Mouse (Mus musculus) megakaryocyte progenitor cell, adult 5-6 weeks (primary cell): ENCODE results near the gene Khnyn. TPM values are rescaled to one million over a fixed set of nuclear protein-coding genes. Genes with fewer than 3 reads are reported as not detected.

ENCODE experiments used
- ATAC-seq: replicated peaks from 2 replicates; pipeline ENCODE4 v1.8.0; 2016; ENCODE audit warnings: mild to moderate bottlenecking, moderate TSS enrichment, inconsistent platforms; ENCODE audit not compliant: poor library complexity
- total RNA-seq, 2 experiments: library from RNA; stranded (forward) in 1 of 2; stranded (reverse) in 1 of 2; fragments of 157-497, 149-512 nt in 1 of 2; fragments of 200-1000 nt in 1 of 2; gene quantifications; 2 replicates each; pipeline versions ENCODE4 v1.2.3 to v1.2.4; 2015 to 2017

Khnyn gene
- total RNA-seq, 2 experiments from 2014 or later, result 6.1 to 15.3 TPM

- no peak for ATAC-seq
These were observed 11.5 kb upstream of the Khnyn start for GRCm38 (mm10) chr14:55873242-55873713.

- ATAC-seq, result peak; percentile 92
These were observed 10.7 kb upstream of the Khnyn start for GRCm38 (mm10) chr14:55873714-55874683.

GRCm38 (mm10) chr14:55877469-55878315, 7.1 kb upstream of the Khnyn start:
- ATAC-seq, result no peak

GRCm38 (mm10) chr14:55878316-55878940, 6.3 kb upstream of the Khnyn start:
- no peak for ATAC-seq

GRCm38 (mm10) chr14:55879623-55880022, 5.1 kb upstream of the Khnyn start:
- ATAC-seq, result peak; percentile 89

GRCm38 (mm10) chr14:55880982-55881381, 3.8 kb upstream of the Khnyn start:
- no peak for ATAC-seq

GRCm38 (mm10) chr14:55882171-55882641, 2.5 kb upstream of the Khnyn start:
- ATAC-seq, result no peak

GRCm38 (mm10) chr14:55883149-55883661, 1.5 kb upstream of the Khnyn start:
- ATAC-seq, result no peak

- no peak for ATAC-seq
These were observed 1.1 kb upstream of the Khnyn start for GRCm38 (mm10) chr14:55883663-55884062.

- peak; percentile 20; the same call in 1 of the 2 replicates for ATAC-seq
These were observed 581 bp upstream of the Khnyn start, which contains the start of gene Cbln3 for GRCm38 (mm10) chr14:55884166-55884565. TSS of gene Cbln3 (minus strand) at chr14:55884392.

GRCm38 (mm10) chr14:55885114-55885790, 505 bp downstream of the Khnyn start:
- 0 out of 2 replicates have a peak, but pooled peaks have one; percentile 6 for ATAC-seq

- ATAC-seq, result peak; percentile 60
These were observed 1.1 kb downstream of the Khnyn start for GRCm38 (mm10) chr14:55885791-55886271.

GRCm38 (mm10) chr14:55886571-55887382, 2.0 kb downstream of the Khnyn start:
- no peak for ATAC-seq

GRCm38 (mm10) chr14:55897671-55898070, 12.9 kb downstream of the Khnyn start:
- ATAC-seq, result no peak

- no peak for ATAC-seq
These were observed 14.2 kb downstream of the Khnyn start for GRCm38 (mm10) chr14:55898947-55899346.

GRCm38 (mm10) chr14:55899701-55900413, 15.1 kb downstream of the Khnyn start, which contains the start of gene Sdr39u1:
TSS of gene Sdr39u1 (minus strand) at chr14:55900293.
- peak; percentile 96 for ATAC-seq

- peak; percentile 9; the same call in 1 of the 2 replicates for ATAC-seq
These were observed 15.6 kb downstream of the Khnyn start for GRCm38 (mm10) chr14:55900414-55900755.

- ATAC-seq, result peak; percentile 68
These were observed 20.8 kb downstream of the Khnyn start for GRCm38 (mm10) chr14:55905518-55905917.
